Mouse (Mus musculus) CH12.LX (cell line): ENCODE measurements around the gene Creb3l2.

ENCODE experiments used
- BHLHE40 ChIP-seq: IDR thresholded peaks from 2 replicates; pipeline ENCODE4 v1.6.1; 2011; ENCODE audit warnings: mild to moderate bottlenecking, low read depth, low read length, improper control_type of control experiment
- CTCF ChIP-seq, 2 experiments: IDR thresholded peaks in 1 of 2; conservative IDR thresholded peaks in 1 of 2; 2 replicates each; pipeline ENCODE4 v1.5.1; 2011 to 2012; ENCODE audit warnings: low read depth in 2 of 2, low read length in 2 of 2, improper control_type of control experiment in 1 of 2, inconsistent platforms in 1 of 2, mild to moderate bottlenecking in 1 of 2, moderate library complexity in 1 of 2
- EP300 ChIP-seq: IDR thresholded peaks from 2 replicates; pipeline ENCODE4 v1.6.1; 2011; ENCODE audit warnings: low read length, improper control_type of control experiment
- ETS1 ChIP-seq: conservative IDR thresholded peaks from 2 replicates; pipeline ENCODE4 v1.6.1; 2012; ENCODE audit warnings: low read depth, mild to moderate bottlenecking, inconsistent platforms, low read length, improper control_type of control experiment, moderate library complexity
- NELFE ChIP-seq: IDR thresholded peaks from 2 replicates; pipeline ENCODE4 v1.6.1; 2011; ENCODE audit warnings: low read depth, low read length, improper control_type of control experiment
- POLR2A ChIP-seq: IDR thresholded peaks from 2 replicates; pipeline ENCODE4 v1.6.1; 2011; ENCODE audit warnings: low read depth, mild to moderate bottlenecking, improper control_type of control experiment, low read length
- POLR2AphosphoS2 ChIP-seq: IDR thresholded peaks from 2 replicates; pipeline ENCODE4 v1.6.1; 2011; ENCODE audit warnings: low read depth, low read length, improper control_type of control experiment
- SMC3 ChIP-seq: IDR thresholded peaks from 2 replicates; pipeline ENCODE4 v1.6.1; 2011; ENCODE audit warnings: low read depth, low read length, improper control_type of control experiment
- ZMIZ1 ChIP-seq: IDR thresholded peaks from 2 replicates; pipeline ENCODE4 v1.6.1; 2012; ENCODE audit warnings: low read depth, mild to moderate bottlenecking, inconsistent platforms, low read length, improper control_type of control experiment

DNA sequence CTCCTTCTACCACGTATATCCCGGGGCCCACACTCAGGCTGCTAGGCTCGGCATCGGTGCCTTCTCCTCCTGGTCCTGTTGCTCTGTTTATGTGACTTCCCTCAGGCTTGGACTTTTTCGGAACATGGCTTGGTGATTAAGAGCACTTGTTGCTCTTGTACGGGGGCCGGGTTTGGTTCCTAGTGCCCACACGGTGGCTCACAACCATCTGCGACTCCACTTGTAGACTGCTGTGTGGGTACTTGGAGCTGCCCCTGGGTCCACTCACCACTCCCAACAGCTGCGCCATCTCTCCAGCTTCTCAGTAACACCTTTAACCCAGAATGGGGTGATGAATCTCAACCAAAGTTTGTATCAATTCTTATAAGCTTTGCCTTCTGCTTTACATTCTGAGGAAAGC lies 27.4 kb downstream of the Creb3l2 start:
- TF ChIP-seq ZMIZ1: no peak
- TF ChIP-seq EP300: no peak
- no peak for TF ChIP-seq POLR2AphosphoS2
- no peak for TF ChIP-seq ETS1
- TF ChIP-seq SMC3: no peak
- TF ChIP-seq POLR2A: no peak
- TF ChIP-seq CTCF (conservative IDR thresholded peaks at IDR 0.05 in 1 of 2, IDR thresholded peaks at IDR 0.05 in 1 of 2; ENCODE audit: low read depth in 2 of 2, low read length in 2 of 2): no peak
- no peak for TF ChIP-seq BHLHE40
- no peak for TF ChIP-seq NELFE
